Comparison of ENCODE assay signal across 11 mouse cellular contexts in genomic region chr4:151138135-151138534, GRCm38 (mm10). TPM values are rescaled to one million over a fixed set of nuclear protein-coding genes. Genes with fewer than 3 reads are reported as not detected.
DNase-seq lines count a peak whose midpoint lies in the region; ATAC-seq and TF ChIP-seq lines count a peak whose summit lies in the region.
"Had no signal": no experiment of that assay in that cellular context is flagged by ENCODE, and none has a peak within 500 bp of the region (broad histone marks: within the 10 kb centered on the region; RNA-seq: fewer than 3 reads in every experiment).

No protein-coding gene starts in this region.

- no peak overlapping the region for H3K27ac ChIP-seq in lung, embryonic 14.5 days (ENCODE audit: low read depth)
- peak overlapping the region; percentile 41; the same call in 1 of the 2 replicates for H3K27ac ChIP-seq in heart, embryonic 16.5 days (ENCODE audit: low read length)
- peak overlapping the region; percentile 98 for H3K27ac ChIP-seq in neural tube, embryonic 13.5 days (replicated peaks)
- H3K27ac ChIP-seq: kidney, postnatal 0 days had no signal

- no peak overlapping the region for H3K9ac ChIP-seq in lung, embryonic 14.5 days
- H3K9ac ChIP-seq in heart, embryonic 16.5 days (ENCODE audit: low read length): no peak overlapping the region
- H3K9ac ChIP-seq in neural tube, embryonic 13.5 days: peak overlapping the region; percentile 64

- peaks cover 13% of the 10 kb centered on the region for H3K27me3 ChIP-seq in lung, embryonic 14.5 days (ENCODE audit: insufficient read depth, low read length)
- peaks cover 6% of the 10 kb centered on the region for H3K27me3 ChIP-seq in heart, embryonic 16.5 days (ENCODE audit: control insufficient read depth, insufficient read depth, low read length)
- no peaks in the 10 kb centered on the region for H3K27me3 ChIP-seq in neural tube, embryonic 13.5 days

- no peak overlapping the region for H3K4me3 ChIP-seq in lung, embryonic 14.5 days (ENCODE audit: low read depth, low read length)
- H3K4me3 ChIP-seq in heart, embryonic 16.5 days (ENCODE audit: low read length): no peak overlapping the region
- peak overlapping the region; percentile 15; the same call in 1 of the 2 replicates for H3K4me3 ChIP-seq in neural tube, embryonic 13.5 days

- no peaks in the 10 kb centered on the region for H3K36me3 ChIP-seq in lung, embryonic 14.5 days (ENCODE audit: insufficient read depth)
- no peaks in the 10 kb centered on the region for H3K36me3 ChIP-seq in heart, embryonic 16.5 days (ENCODE audit: control insufficient read depth, insufficient read depth)
- no peaks in the 10 kb centered on the region for H3K36me3 ChIP-seq in neural tube, embryonic 13.5 days

- peaks cover 4% of the 10 kb centered on the region; the same call in 1 of the 2 replicates for H3K4me1 ChIP-seq in lung, embryonic 14.5 days (ENCODE audit: insufficient read depth)
- H3K4me1 ChIP-seq in heart, embryonic 16.5 days (ENCODE audit: control insufficient read depth, insufficient read depth, low read length): peaks cover 37% of the 10 kb centered on the region
- peaks cover 44% of the 10 kb centered on the region for H3K4me1 ChIP-seq in neural tube, embryonic 13.5 days (replicated peaks)

- ATAC-seq in lung, embryonic 14.5 days (ENCODE audit: insufficient read depth): no peak
- 0 out of 2 replicates have a peak, but pooled peaks have one; percentile 19 for ATAC-seq in heart, embryonic 16.5 days (replicated peaks; ENCODE audit: extremely low read depth, insufficient read depth, low FRiP score)
- ATAC-seq in neural tube, embryonic 13.5 days (ENCODE audit: low read depth): no peak
- no peak for ATAC-seq in CD4-positive, CD25-positive, alpha-beta regulatory T cell, adult 4 months

- no peak overlapping the region for H3K4me2 ChIP-seq in lung, embryonic 14.5 days
- peak overlapping the region; percentile 35 for H3K4me2 ChIP-seq in heart, embryonic 16.5 days (ENCODE audit: low read depth, low read length)
- peak overlapping the region; percentile 52 for H3K4me2 ChIP-seq in neural tube, embryonic 13.5 days

- no peak for TF ChIP-seq CTCF in lung, embryonic 14.5 days (IDR thresholded peaks at IDR 0.05; ENCODE audit: low read depth)

- 21% methylated on average over 10 of the region's 10 CpGs for WGBS in lung, embryonic 14.5 days
- WGBS in heart, embryonic 16.5 days: 7% methylated on average over 10 of the region's 10 CpGs
- WGBS in neural tube, embryonic 13.5 days: 16% methylated on average over 10 of the region's 10 CpGs

- peak; percentile 40 for DNase-seq in adrenal gland, postnatal 10 days
- DNase-seq in adrenal gland, postnatal 4 days (ENCODE audit: low spot score in 2 of 2): no peak
- DNase-seq in lung, embryonic 14.5 days: peak; percentile 40
- DNase-seq in lung, adult 18-20 months: no peak
- DNase-seq in gastrocnemius, postnatal 4 days (ENCODE audit: low spot score in 2 of 2): no peak
- DNase-seq: lung, postnatal 4 days had no signal

- no peaks in the 10 kb centered on the region for H3K9me3 ChIP-seq in lung, embryonic 14.5 days (ENCODE audit: low read depth, low read length)
- no peaks in the 10 kb centered on the region for H3K9me3 ChIP-seq in heart, embryonic 16.5 days (replicated peaks; ENCODE audit: control insufficient read depth, low read length)
- no peaks in the 10 kb centered on the region for H3K9me3 ChIP-seq in neural tube, embryonic 13.5 days

RNA-seq across cellular contexts. Expression of gene Gm13090, which starts 48.8 kb away (rescaled TPM):
- total RNA-seq in adrenal gland, postnatal 10 days (2021): not detected
- total RNA-seq in adrenal gland, postnatal 4 days (2021): not detected
- not detected in 2 replicates for polyA plus RNA-seq in lung, embryonic 14.5 days (2014; fragmentation: Nextera tagmentation; extraction: Ambion mirVana)
- 0.20 TPM in 1 of 2 replicates, not detected in the other for polyA plus RNA-seq in heart, embryonic 16.5 days (2015; fragmentation: Nextera tagmentation; extraction: Ambion mirVana)
- polyA plus RNA-seq in neural tube, embryonic 13.5 days (2015; fragmentation: Nextera tagmentation; extraction: Ambion mirVana): 0.36 TPM in 1 of 2 replicates, not detected in the other
- polyA plus RNA-seq in CD4-positive, CD25-positive, alpha-beta regulatory T cell, adult 4 months (2017; shearing (Covaris generic)): not detected
- not detected for total RNA-seq in gastrocnemius, postnatal 4 days (2021)
- polyA plus RNA-seq: C2C12 had no signal

Comparison
In these comparisons a context has a peak if more than half of its experiments do, and no peak if none do; other contexts are left out.
1. DNase-seq: peak in adrenal gland, postnatal 10 days (single experiment) and lung, embryonic 14.5 days (single experiment); none in adrenal gland, postnatal 4 days (0 of 2), lung, adult 18-20 months (0 of 2) and gastrocnemius, postnatal 4 days (0 of 2).